Mouse (Mus musculus): ENCODE data around the gene Orai3. TPM values are rescaled to one million over a fixed set of nuclear protein-coding genes. Genes with fewer than 3 reads are reported as not detected.
"Not testable (repeated sequence)": the region's sequence is repeated elsewhere in the genome, so short reads cannot be mapped to it uniquely, and the experiment has no call there.

Orai3 gene
- polyA plus RNA-seq (2015; fragmentation: Nextera tagmentation; extraction: Ambion mirVana), result 19.2 and 21.1 TPM in 2 replicates

DNA sequence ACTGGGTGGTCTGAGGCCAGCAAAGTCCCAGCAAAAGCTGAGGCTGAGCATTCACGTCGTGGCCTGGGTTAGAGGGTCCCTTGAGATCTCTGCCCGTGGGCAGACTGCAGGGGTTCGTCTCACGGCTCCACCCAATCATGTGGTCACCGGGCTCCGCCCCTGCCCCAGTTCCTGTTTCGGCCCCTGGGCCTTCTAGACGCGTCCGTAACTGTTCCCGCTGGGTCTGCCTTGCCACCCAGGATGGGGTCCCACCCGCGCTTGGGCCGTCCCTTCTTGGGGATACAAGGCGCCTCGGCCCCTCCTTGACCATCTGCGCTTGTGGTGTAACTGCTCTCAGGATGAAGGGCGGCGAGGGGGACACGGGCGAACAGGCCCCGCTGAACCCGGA is at the start of gene Orai3:
Gene Orai3, plus strand, starts transcription at position 165 of the 388 bp plus-strand sequence.
- Histone ChIP-seq H3K4me3 (ENCODE audit: low read depth, low read length) (peak within 1 kb of the TSS; percentile 74), H3K4me1 (ENCODE audit: insufficient read depth) (peaks cover 37% of the 10 kb centered on the region), H3K27ac (ENCODE audit: low read depth) (peak within 1 kb of the TSS; percentile 95), H3K9ac (replicated peaks) (peak within 1 kb of the TSS; percentile 88), H3K36me3 (replicated peaks; ENCODE audit: insufficient read depth, low read length) (no peaks in the 10 kb centered on the region), H3K9me3 (ENCODE audit: low read length) (no peaks in the 10 kb centered on the region), H3K4me2 (ENCODE audit: low read depth, low read length) (peak within 1 kb of the TSS; percentile 79), H3K27me3 (ENCODE audit: insufficient read depth, low read length) (no peaks in the 10 kb centered on the region)
- WGBS (ENCODE audit: insufficient replicate concordance), result 0% methylated on average over 19 of the region's 24 CpGs
- ATAC-seq (peak; percentile 48), DNase-seq (peak; percentile 87)
- TF ChIP-seq CTCF (IDR thresholded peaks at IDR 0.05; ENCODE audit: low read depth) (no peak), EP300 (IDR thresholded peaks at IDR 0.05; ENCODE audit: low read depth) (0 out of 2 replicates have a peak, but pooled peaks have one; percentile 16)

DNA sequence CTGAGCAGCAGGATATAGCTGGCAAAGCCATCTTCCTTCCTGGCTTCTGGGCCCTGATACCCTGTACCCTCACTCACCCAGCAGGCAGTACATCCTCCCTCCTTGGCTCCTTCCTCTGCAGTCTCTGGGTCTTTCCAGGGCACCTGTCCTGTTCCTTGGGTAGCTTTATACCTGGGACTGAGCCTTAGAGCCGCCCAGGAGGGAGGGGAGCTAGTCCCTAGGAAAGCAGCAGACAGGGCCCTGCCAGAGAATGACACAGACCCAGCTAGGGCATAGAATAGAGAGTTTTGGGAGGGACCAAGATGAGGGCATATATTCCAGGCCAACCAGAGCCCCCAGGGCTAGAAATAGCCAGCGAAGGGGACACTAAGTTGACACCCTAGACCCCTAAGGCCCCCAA is 44.1 kb upstream of the Orai3 start:
- Histone ChIP-seq H3K36me3 (replicated peaks; ENCODE audit: insufficient read depth, low read length) (no peaks in the 10 kb centered on the region), H3K4me3 (ENCODE audit: low read depth, low read length) (no peak overlapping the region), H3K9me3 (ENCODE audit: low read length) (no peaks in the 10 kb centered on the region), H3K4me2 (ENCODE audit: low read depth, low read length) (no peak overlapping the region), H3K9ac (replicated peaks) (no peak overlapping the region), H3K4me1 (ENCODE audit: insufficient read depth) (no peaks in the 10 kb centered on the region), H3K27ac (ENCODE audit: low read depth) (no peak overlapping the region), H3K27me3 (ENCODE audit: insufficient read depth, low read length) (no peaks in the 10 kb centered on the region)
- WGBS (ENCODE audit: insufficient replicate concordance), result 58% methylated on average over 2 of the region's 2 CpGs
- TF ChIP-seq EP300 (IDR thresholded peaks at IDR 0.05; ENCODE audit: low read depth), result no peak
- no peak for ATAC-seq
- no peak for DNase-seq

DNA sequence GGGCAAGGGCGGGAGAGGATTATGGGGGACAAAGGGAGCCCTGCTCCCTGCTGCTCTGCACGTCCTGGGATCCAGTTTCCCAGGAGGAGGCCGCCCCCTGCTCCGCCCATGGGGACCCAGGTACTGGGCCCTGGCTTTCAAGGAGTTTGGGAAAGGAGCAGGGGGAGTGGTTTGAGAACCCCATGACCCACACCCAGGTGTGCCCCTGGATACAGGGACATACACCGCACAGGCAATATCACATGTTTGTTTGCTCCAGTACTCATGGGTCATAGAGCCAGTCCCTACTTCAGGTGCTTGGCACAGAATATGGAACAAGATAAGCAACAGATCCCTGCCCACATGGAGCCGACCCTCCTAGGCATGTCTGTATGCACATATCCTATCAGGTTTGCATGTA is 43.7 kb upstream of the Orai3 start:
- no peak for ATAC-seq
- 71% methylated on average over 6 of the region's 6 CpGs for WGBS (ENCODE audit: insufficient replicate concordance)
- no peak overlapping the region for H3K4me3 ChIP-seq (ENCODE audit: low read depth, low read length)
- no peak overlapping the region for H3K9ac ChIP-seq (replicated peaks)
- no peak overlapping the region for H3K27ac ChIP-seq (ENCODE audit: low read depth)
- no peaks in the 10 kb centered on the region for H3K27me3 ChIP-seq (ENCODE audit: insufficient read depth, low read length)
- H3K36me3 ChIP-seq (replicated peaks; ENCODE audit: insufficient read depth, low read length), result no peaks in the 10 kb centered on the region
- H3K4me1 ChIP-seq (ENCODE audit: insufficient read depth), result no peaks in the 10 kb centered on the region
- no peak for DNase-seq
- no peaks in the 10 kb centered on the region for H3K9me3 ChIP-seq (ENCODE audit: low read length)
- TF ChIP-seq CTCF (IDR thresholded peaks at IDR 0.05; ENCODE audit: low read depth) (no peak), EP300 (IDR thresholded peaks at IDR 0.05; ENCODE audit: low read depth) (no peak)
- no peak overlapping the region for H3K4me2 ChIP-seq (ENCODE audit: low read depth, low read length)

DNA sequence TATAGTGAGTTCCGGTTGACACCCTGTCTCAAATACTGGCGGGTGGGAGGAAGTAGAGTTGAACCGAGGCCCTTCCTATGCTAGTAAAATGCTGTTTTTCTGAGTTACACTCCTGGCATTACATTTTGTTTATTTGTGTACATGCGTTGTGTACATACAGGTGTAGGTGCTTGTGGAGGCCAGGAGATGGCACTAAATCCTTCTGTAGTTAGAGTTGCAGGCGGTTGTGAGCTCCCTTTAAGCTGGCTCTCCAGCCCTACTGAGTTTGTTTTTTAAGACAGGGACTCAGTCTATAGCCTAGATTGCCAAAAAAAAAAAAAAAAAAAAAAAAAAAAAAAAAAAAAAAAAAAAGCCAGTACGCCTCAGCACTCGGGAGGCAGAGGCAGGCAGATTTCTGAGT is 41.7 kb upstream of the Orai3 start:
- 65% methylated on average over 7 of the region's 7 CpGs for WGBS (ENCODE audit: insufficient replicate concordance)
- no peak overlapping the region for H3K27ac ChIP-seq (ENCODE audit: low read depth)
- no peaks in the 10 kb centered on the region for H3K27me3 ChIP-seq (ENCODE audit: insufficient read depth, low read length)
- DNase-seq (no peak), ATAC-seq (no peak)
- H3K4me2 ChIP-seq (ENCODE audit: low read depth, low read length), result no peak overlapping the region
- no peaks in the 10 kb centered on the region for H3K36me3 ChIP-seq (replicated peaks; ENCODE audit: insufficient read depth, low read length)
- TF ChIP-seq EP300 (IDR thresholded peaks at IDR 0.05; ENCODE audit: low read depth) (no peak), CTCF (IDR thresholded peaks at IDR 0.05; ENCODE audit: low read depth) (peak; percentile 44)
- H3K4me1 ChIP-seq (ENCODE audit: insufficient read depth), result no peaks in the 10 kb centered on the region
- no peak overlapping the region for H3K9ac ChIP-seq (replicated peaks)
- H3K9me3 ChIP-seq (ENCODE audit: low read length), result no peaks in the 10 kb centered on the region
- no peak overlapping the region for H3K4me3 ChIP-seq (ENCODE audit: low read depth, low read length)

GRCm38 (mm10) chr7:127730170-127730569 is 39.4 kb upstream of the Orai3 start:
- ATAC-seq (no peak), DNase-seq (no peak)
- no peaks in the 10 kb centered on the region for H3K9me3 ChIP-seq (ENCODE audit: low read length)
- H3K4me1 ChIP-seq (ENCODE audit: insufficient read depth), result no peaks in the 10 kb centered on the region
- TF ChIP-seq CTCF (IDR thresholded peaks at IDR 0.05; ENCODE audit: low read depth) (no peak), EP300 (IDR thresholded peaks at IDR 0.05; ENCODE audit: low read depth) (no peak)
- no peaks in the 10 kb centered on the region for H3K27me3 ChIP-seq (ENCODE audit: insufficient read depth, low read length)
- 63% methylated on average over 4 of the region's 4 CpGs for WGBS (ENCODE audit: insufficient replicate concordance)
- no peaks in the 10 kb centered on the region for H3K36me3 ChIP-seq (replicated peaks; ENCODE audit: insufficient read depth, low read length)
- no peak overlapping the region for H3K4me2 ChIP-seq (ENCODE audit: low read depth, low read length)
- no peak overlapping the region for H3K27ac ChIP-seq (ENCODE audit: low read depth)
- no peak overlapping the region for H3K9ac ChIP-seq (replicated peaks)
- no peak overlapping the region for H3K4me3 ChIP-seq (ENCODE audit: low read depth, low read length)

DNA sequence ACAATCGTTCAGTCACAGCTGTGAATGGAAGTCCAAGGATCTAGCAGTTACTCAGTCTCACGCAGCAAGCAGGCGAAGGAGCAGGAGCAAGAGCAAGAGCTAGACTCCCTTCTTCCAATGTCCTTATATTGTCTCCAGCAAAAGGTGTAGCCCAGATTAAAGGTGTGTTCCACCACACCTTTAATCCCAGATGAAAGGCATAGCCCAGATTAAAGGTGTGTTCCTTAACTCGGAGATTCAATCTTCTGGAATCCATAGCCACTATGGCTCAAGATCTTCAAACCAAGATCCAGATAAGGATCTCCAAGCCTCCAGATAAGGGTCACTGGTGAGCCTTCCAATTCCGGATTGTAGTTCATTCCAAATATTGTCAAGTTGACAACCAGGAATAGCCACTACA is 37.5 kb upstream of the Orai3 start, which contains the start of gene Ctf2:
Gene Ctf2, minus strand, starts transcription at position 101 of the 400 bp plus-strand sequence.
- H3K27me3 ChIP-seq (ENCODE audit: insufficient read depth, low read length); H3K4me2 ChIP-seq (ENCODE audit: low read depth, low read length); H3K27ac ChIP-seq (ENCODE audit: low read depth); H3K9me3 ChIP-seq (ENCODE audit: low read length); H3K4me3 ChIP-seq (ENCODE audit: low read depth, low read length); H3K36me3 ChIP-seq (replicated peaks; ENCODE audit: insufficient read depth, low read length); H3K9ac ChIP-seq (replicated peaks); H3K4me1 ChIP-seq (ENCODE audit: insufficient read depth); DNase-seq; ATAC-seq: not testable (repeated sequence)
- WGBS (ENCODE audit: insufficient replicate concordance), result no CpG with 5 or more reads among the region's 5 CpGs

Measured in liver, postnatal 0 days (tissue).